Mouse (Mus musculus): ENCODE data around the gene Foxn3.
A peak's percentile ranks its signal among the peaks of the same experiment; 100 is the strongest.

Foxn3 gene

GRCm38 (mm10) chr12:99390429-99390828 lies 173.0 kb downstream of the Foxn3 start:
- no peak for DNase-seq (ENCODE audit: low read depth, low spot score)

DNA sequence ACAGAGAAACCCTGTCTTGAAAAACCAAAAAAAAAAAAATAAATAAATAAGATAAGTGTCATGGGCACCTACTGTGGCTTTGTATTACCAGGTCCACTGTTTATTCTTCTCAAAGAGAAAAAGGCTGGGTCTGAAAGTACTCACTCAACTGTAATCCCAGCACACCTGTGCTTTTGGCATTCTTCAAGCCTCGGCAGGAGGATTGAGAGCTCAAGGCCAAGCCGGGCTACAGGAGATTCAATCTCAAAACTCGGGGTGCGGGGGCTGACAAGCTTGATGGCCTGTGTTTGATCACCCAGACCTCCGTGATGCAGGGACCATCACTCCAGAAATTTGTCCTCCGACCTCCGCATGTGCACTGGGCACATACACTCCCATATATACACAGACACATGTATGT lies 174.1 kb downstream of the Foxn3 start:
- DNase-seq (ENCODE audit: low read depth, low spot score), result no peak

DNA sequence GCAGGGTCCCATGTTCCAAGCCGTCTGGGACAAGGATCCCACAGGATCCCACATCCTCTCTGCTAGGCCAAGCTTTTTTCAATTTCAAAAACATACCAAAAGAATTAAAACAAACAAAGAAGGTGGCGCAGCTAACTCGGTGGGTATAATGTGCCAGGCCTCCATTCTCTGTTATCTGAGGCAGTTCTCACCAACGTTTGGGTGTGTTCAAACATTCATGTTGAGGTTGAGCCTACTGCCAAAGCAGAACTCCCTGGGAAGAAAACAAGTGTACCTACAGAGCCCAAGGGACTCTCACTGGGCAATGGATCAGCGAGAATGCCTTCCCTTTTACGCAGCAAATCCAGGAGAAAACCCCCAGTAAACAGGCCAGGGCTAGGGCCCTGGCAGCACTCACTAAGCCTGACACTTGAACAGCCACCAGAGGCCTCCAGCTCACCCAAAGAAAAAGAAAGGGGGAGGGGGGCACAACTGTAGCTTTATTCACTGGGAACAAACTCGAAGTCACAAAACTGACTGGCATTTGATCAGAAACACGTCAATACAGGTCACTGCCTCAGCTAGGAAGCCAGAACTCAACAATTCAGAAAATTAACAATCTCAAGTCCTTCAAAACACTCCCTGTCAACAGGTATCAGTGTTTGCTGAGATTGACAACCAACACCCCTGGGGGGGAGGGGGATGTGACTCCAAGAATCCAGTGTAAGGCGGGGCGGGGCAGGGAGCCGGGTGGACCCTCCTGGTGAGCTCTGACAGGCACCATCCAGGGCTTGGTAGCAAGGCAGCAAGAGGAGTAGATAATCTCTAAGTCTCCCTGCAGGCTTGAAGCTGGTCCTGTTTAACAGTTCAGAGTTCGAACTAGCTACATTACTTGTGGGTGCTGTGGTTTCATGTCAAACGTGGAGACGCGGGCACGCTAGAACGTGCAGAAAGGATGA lies 177.2 kb downstream of the Foxn3 start:
- DNase-seq (ENCODE audit: low read depth, low spot score), result no peak

GRCm38 (mm10) chr12:99385073-99385472 lies 178.3 kb downstream of the Foxn3 start:
- no peak for DNase-seq (ENCODE audit: low read depth, low spot score)

DNA sequence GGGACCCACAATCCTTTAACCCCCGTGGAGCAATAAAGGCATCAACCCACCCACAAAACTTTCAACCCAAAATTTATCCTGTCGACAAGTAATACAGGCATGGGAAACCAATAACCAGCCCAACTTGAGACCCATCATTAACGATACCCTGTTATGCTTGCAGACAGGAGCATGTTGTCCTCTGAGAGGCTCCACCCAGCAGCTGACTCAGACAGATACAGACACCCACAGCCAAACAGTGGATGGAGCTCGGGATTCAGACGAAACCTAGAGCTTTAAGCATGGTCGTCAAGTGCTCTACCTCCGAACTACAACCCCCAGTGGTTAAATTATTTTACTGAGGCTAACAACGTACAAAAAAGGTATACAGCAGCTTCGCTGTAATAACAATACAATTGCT lies 182.1 kb downstream of the Foxn3 start:
- DNase-seq (ENCODE audit: low read depth, low spot score), result no peak

- peak; percentile 91 for DNase-seq (ENCODE audit: low read depth, low spot score)
These were observed 182.5 kb downstream of the Foxn3 start for GRCm38 (mm10) chr12:99380855-99381262.

DNA sequence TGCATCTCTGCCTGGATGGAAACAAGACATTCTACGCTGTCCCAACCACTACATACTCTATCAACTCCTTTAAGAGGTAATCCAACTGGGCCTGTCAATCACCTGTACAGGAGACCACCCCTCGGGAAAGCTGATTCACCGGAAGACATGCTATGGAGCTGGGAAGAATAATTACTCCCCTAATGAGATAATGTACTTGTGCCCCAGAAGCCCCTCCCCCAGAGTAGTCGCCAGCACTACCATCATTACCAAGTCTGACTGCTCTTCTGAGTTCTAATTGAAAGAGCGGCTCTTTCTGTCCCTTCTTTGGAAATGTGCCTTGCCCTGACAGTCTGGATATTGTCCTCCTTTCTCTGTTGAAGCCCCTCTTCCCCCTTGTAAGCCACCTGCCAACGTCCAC lies 183.3 kb downstream of the Foxn3 start:
- no peak for DNase-seq (ENCODE audit: low read depth, low spot score)

- no peak for DNase-seq (ENCODE audit: low read depth, low spot score)
These were observed 185.1 kb downstream of the Foxn3 start for GRCm38 (mm10) chr12:99378284-99378683.

DNA sequence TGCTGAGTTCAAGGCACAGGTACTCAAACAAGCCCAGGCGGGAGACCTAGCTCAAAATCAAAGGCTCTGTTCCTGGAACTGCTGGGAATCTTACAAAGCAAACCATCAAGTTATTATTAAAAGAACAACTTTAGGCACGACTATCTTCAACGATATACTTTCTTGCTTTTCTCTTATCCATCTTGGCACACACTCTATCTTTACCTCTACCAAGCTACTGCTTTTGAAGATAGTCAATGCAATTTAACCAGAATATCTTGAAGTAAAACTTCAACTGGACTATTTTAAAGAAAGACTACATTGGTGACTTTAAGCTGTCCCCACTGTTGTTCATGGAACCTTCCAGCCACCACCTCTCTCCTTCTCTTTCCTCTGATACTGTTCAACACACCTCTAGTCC lies 185.7 kb downstream of the Foxn3 start:
- DNase-seq (ENCODE audit: low read depth, low spot score), result no peak

DNA sequence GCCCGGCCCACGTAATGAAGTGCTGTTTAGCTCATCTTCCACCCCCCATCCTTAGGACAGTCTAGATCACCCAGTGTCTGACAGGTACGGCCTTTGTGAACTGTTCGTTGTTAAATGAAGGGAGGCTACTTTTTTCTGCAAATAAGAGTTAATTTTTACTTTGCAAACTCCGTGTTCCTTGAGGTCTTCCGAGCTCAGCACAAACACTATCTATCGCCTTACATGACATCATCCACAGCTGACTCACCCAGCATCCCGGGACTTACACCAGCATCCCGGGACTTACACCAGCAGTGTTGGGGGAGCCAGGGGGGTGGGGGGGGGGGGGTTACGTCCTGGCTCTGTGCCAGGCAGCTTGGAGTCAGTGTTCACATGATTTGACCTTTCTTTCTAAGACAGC lies 186.3 kb downstream of the Foxn3 start:
- no peak for DNase-seq (ENCODE audit: low read depth, low spot score)

GRCm38 (mm10) chr12:99375878-99376454 lies 187.4 kb downstream of the Foxn3 start:
- no peak for DNase-seq (ENCODE audit: low read depth, low spot score)

DNA sequence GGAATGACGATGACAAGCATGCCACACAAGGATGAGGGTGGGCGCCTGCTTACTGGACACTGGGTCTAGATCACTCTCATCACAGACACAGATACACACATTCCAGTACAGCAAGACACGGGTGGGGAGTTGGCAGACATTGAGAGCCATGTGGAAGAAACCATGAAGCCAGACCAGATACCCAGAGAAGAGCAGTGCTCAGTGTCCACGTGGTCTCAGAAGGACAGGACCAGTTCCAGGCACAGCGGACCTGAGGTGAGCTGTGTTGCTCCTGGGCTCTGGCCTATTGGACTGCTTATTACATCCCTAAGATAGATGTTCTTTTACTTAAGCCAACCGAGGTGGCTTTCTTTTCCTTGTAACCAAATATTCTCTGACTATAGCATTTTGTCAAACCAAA lies 188.0 kb downstream of the Foxn3 start:
- DNase-seq (ENCODE audit: low read depth, low spot score), result no peak

DNA sequence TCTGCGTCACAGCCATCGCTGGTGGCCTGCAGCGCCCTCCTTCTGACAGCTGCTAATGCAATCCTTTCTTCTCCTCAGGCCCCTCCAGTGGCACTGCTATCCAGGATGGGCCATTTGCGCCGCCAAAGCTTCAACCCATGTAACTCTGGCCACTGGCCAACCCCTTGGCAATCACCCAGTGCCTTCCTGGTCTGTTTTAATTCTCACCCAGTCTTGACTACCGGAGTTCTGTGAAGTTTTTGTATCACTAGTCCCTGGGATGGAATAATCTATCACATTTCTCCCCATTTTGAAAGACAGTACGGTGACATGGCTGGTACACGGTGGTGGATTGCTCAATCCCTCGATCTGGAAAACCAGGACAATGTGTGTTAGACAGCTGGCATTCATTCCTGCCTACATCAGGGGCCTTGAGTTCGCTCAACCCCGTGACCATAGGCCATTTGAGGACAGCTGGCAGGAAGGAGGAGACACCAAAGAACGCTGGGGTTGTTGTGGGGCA lies 189.2 kb downstream of the Foxn3 start:
- DNase-seq (ENCODE audit: low read depth, low spot score), result no peak

- DNase-seq (ENCODE audit: low read depth, low spot score), result no peak
These were observed 189.8 kb downstream of the Foxn3 start for GRCm38 (mm10) chr12:99373584-99373983.

GRCm38 (mm10) chr12:99371500-99371899 lies 191.9 kb downstream of the Foxn3 start:
- no peak for DNase-seq (ENCODE audit: low read depth, low spot score)

- no peak for DNase-seq (ENCODE audit: low read depth, low spot score)
These were observed 195.1 kb downstream of the Foxn3 start for GRCm38 (mm10) chr12:99368251-99368650.

GRCm38 (mm10) chr12:99365999-99366398 lies 197.4 kb downstream of the Foxn3 start:
- DNase-seq (ENCODE audit: low read depth, low spot score), result no peak

DNA sequence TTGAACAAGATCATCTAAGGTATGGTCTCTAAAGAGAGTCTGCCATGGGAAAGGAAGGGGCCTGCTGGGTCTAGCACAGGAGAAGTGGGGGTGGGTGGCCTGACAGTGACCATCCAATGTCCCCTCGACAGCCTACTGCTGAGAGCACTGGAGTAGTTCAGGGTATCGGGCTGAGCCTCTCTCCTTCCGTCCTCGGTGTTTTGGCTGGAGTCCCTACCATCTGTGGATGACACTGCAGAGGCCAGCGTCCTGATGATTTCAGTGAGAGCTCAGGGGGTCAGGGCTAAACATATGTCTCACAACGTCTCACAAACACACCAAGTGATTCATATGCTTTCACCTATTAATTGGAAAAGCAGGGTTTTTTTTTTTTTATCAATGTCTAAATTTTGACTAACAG lies 199.2 kb downstream of the Foxn3 start:
- DNase-seq (ENCODE audit: low read depth, low spot score), result no peak

GRCm38 (mm10) chr12:99363024-99363423 lies 200.4 kb downstream of the Foxn3 start:
- no peak for DNase-seq (ENCODE audit: low read depth, low spot score)

GRCm38 (mm10) chr12:99361752-99362132 lies 201.6 kb downstream of the Foxn3 start:
- no peak for DNase-seq (ENCODE audit: low read depth, low spot score)

GRCm38 (mm10) chr12:99360958-99361751 lies 202.2 kb downstream of the Foxn3 start:
- DNase-seq (ENCODE audit: low read depth, low spot score), result no peak

DNA sequence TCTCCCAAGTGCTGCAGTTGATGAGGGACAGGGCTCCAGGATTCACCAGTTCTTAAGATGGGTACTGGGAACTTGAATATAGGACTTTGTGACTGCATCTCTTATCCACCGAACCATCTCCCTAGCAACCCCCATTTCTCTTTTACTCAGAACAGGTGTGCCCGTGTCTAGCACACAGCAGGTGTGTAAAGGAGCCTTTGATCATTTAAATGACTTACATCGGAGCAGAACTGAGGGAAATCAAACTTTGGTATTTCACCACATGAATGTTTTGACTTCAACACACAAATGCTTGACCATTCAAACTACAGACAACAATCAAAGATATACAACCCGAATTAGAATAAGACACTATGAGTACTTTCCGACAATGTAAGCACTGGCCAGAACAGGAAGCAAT lies 204.7 kb downstream of the Foxn3 start:
- no peak for DNase-seq (ENCODE audit: low read depth, low spot score)
